Mouse (Mus musculus): Measurements from ENCODE around the gene Gm19935. TPM values are rescaled to one million over a fixed set of nuclear protein-coding genes. Genes with fewer than 3 reads are reported as not detected.

The Gm19935 gene
- polyA plus RNA-seq, 1 experiment from 2014 or later = not detected

- H3K36me3 ChIP-seq (ENCODE audit: insufficient read depth, low read length) = peaks cover 4% of the 10 kb centered on the region; the same call in 1 of the 2 replicates
- H3K27ac ChIP-seq (ENCODE audit: low read length) = no peak overlapping the region
- H3K4me2 ChIP-seq (replicated peaks; ENCODE audit: low read depth, low read length) = no peak overlapping the region
- H3K27me3 ChIP-seq (ENCODE audit: insufficient read depth, low read length) = no peaks in the 10 kb centered on the region
- H3K9ac ChIP-seq (replicated peaks; ENCODE audit: low read length) = no peak overlapping the region
- H3K4me3 ChIP-seq (ENCODE audit: low read length) = no peak overlapping the region
- H3K4me1 ChIP-seq (ENCODE audit: insufficient read depth, low read length) = peaks cover 5% of the 10 kb centered on the region
- ATAC-seq (ENCODE audit: low FRiP score, low TSS enrichment) = peak; percentile 23; the same call in 1 of the 2 replicates
- H3K9me3 ChIP-seq (ENCODE audit: low read length) = no peaks in the 10 kb centered on the region; the same call in 1 of the 2 replicates
- 64% methylated on average over 11 of the region's 11 CpGs for WGBS
These were observed 32.4 kb upstream of the Gm19935 start for GRCm38 (mm10) chr8:90849462-90850050.

- no peaks in the 10 kb centered on the region; the same call in 1 of the 2 replicates for H3K9me3 ChIP-seq (ENCODE audit: low read length)
- H3K27ac ChIP-seq (ENCODE audit: low read length) = no peak overlapping the region
- H3K4me2 ChIP-seq (replicated peaks; ENCODE audit: low read depth, low read length) = no peak overlapping the region
- no peak overlapping the region for H3K4me3 ChIP-seq (ENCODE audit: low read length)
- peaks cover 4% of the 10 kb centered on the region; the same call in 1 of the 2 replicates for H3K36me3 ChIP-seq (ENCODE audit: insufficient read depth, low read length)
- ATAC-seq (ENCODE audit: low FRiP score, low TSS enrichment) = no peak
- 79% methylated on average over 7 of the region's 7 CpGs for WGBS
- no peaks in the 10 kb centered on the region for H3K27me3 ChIP-seq (ENCODE audit: insufficient read depth, low read length)
- no peak overlapping the region for H3K9ac ChIP-seq (replicated peaks; ENCODE audit: low read length)
- H3K4me1 ChIP-seq (ENCODE audit: insufficient read depth, low read length) = 0 out of 2 replicates have a peak, but pooled peaks cover 2% of the 10 kb centered on the region
These were observed 30.8 kb upstream of the Gm19935 start for GRCm38 (mm10) chr8:90847980-90848379.

- Histone ChIP-seq H3K4me2 (replicated peaks; ENCODE audit: low read depth, low read length) (no peak overlapping the region), H3K4me3 (ENCODE audit: low read length) (no peak overlapping the region), H3K9me3 (ENCODE audit: low read length) (no peaks in the 10 kb centered on the region), H3K27me3 (ENCODE audit: insufficient read depth, low read length) (no peaks in the 10 kb centered on the region), H3K27ac (ENCODE audit: low read length) (no peak overlapping the region), H3K9ac (replicated peaks; ENCODE audit: low read length) (no peak overlapping the region), H3K4me1 (ENCODE audit: insufficient read depth, low read length) (peaks cover 7% of the 10 kb centered on the region; the same call in 1 of the 2 replicates), H3K36me3 (ENCODE audit: insufficient read depth, low read length) (no peaks in the 10 kb centered on the region)
- WGBS = 71% methylated on average over 9 of the region's 9 CpGs
- no peak for ATAC-seq (ENCODE audit: low FRiP score, low TSS enrichment)
These were observed 27.2 kb upstream of the Gm19935 start for GRCm38 (mm10) chr8:90844179-90844967.

DNA sequence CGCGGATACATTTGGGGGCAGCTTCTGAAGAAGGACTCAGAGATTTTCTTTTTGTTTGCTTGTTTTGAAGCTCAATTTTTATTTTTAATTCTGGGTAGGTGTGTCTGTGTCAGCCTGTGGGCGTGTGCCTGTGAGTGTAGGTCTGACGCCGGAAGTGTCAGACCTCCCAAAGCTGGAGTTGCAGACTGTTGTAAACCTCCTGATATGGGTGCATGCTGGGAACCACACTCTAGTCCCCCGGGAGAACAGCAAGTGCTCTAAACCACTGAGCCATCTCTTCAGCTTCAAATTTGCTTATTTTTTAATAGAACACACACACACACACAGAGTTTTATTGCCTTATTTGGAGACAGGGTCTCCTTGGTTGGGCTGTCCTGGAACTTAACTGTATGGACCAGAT is 25.9 kb upstream of the Gm19935 start:
- H3K27ac ChIP-seq (ENCODE audit: low read length) = no peak overlapping the region
- H3K9ac ChIP-seq (replicated peaks; ENCODE audit: low read length) = no peak overlapping the region
- peaks cover 7% of the 10 kb centered on the region; the same call in 1 of the 2 replicates for H3K4me1 ChIP-seq (ENCODE audit: insufficient read depth, low read length)
- H3K9me3 ChIP-seq (ENCODE audit: low read length) = no peaks in the 10 kb centered on the region
- no peak overlapping the region for H3K4me2 ChIP-seq (replicated peaks; ENCODE audit: low read depth, low read length)
- H3K36me3 ChIP-seq (ENCODE audit: insufficient read depth, low read length) = no peaks in the 10 kb centered on the region
- ATAC-seq (ENCODE audit: low FRiP score, low TSS enrichment) = no peak
- H3K27me3 ChIP-seq (ENCODE audit: insufficient read depth, low read length) = no peaks in the 10 kb centered on the region
- 83% methylated on average over 6 of the region's 6 CpGs for WGBS
- H3K4me3 ChIP-seq (ENCODE audit: low read length) = no peak overlapping the region

- WGBS = 76% methylated on average over 13 of the region's 13 CpGs
These were observed 24.1 kb upstream of the Gm19935 start for GRCm38 (mm10) chr8:90841321-90841720.

DNA sequence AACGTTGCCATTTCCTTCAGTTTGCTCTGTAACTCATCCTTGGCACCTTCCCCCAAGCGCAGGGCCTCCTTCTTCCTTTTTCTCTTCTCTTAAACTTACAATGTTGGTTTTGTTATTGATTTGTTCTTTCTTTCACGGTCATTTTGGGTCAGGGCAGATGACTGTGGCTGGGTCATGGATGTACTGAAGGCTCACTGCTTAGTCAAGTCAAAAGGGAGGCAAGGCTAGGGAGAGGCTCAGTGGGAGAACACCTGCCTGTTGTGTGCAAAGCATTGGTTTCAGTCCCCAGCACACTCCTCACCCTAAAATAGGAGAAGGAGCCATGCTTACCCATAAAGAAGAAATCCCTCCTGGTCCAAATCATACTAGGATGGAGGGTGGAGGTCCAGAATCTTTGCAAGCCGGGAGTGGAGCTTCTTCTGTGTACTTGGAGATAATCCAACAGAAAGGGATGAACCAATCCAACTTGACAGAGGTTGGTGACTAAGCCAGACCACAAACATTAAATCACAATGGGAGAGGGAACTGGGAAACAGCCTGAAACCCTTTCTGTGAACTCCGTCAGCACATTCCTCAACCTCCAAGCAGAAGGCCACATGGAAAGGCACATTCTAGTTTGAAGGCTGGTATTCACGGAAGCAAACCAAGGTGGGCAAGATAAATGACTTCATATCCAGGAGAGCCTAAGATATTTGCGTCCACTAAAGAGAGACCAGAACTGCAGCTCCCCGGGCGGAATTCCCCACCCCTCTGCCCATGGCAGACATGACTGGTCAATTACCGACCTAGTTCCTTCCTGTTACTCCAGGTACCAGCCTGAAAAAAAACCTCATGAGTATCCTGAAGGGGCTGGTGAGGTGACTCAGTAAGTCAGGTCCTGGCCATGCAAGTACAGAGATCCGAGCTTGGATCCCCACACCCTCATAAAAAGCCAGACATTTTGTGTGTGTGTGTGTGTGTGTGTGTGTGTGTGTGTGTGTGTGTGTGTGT is 22.8 kb upstream of the Gm19935 start:
- Histone ChIP-seq H3K27ac (ENCODE audit: low read length) (no peak overlapping the region), H3K9me3 (ENCODE audit: low read length) (no peaks in the 10 kb centered on the region), H3K4me3 (ENCODE audit: low read length) (no peak overlapping the region), H3K9ac (replicated peaks; ENCODE audit: low read length) (no peak overlapping the region), H3K27me3 (ENCODE audit: insufficient read depth, low read length) (no peaks in the 10 kb centered on the region), H3K4me2 (replicated peaks; ENCODE audit: low read depth, low read length) (no peak overlapping the region), H3K4me1 (ENCODE audit: insufficient read depth, low read length) (peaks cover 7% of the 10 kb centered on the region; the same call in 1 of the 2 replicates), H3K36me3 (ENCODE audit: insufficient read depth, low read length) (no peaks in the 10 kb centered on the region)
- no peak for ATAC-seq (ENCODE audit: low FRiP score, low TSS enrichment)
- WGBS = 67% methylated on average over 11 of the region's 11 CpGs

More at GRCm38 (mm10) chr8:90841321-90841720, 24.1 kb upstream of the Gm19935 start:
- Histone ChIP-seq H3K9me3 (ENCODE audit: low read length) (no peaks in the 10 kb centered on the region), H3K27me3 (ENCODE audit: insufficient read depth, low read length) (no peaks in the 10 kb centered on the region), H3K36me3 (ENCODE audit: insufficient read depth, low read length) (no peaks in the 10 kb centered on the region), H3K4me1 (ENCODE audit: insufficient read depth, low read length) (peaks cover 7% of the 10 kb centered on the region; the same call in 1 of the 2 replicates), H3K4me3 (ENCODE audit: low read length) (no peak overlapping the region), H3K4me2 (replicated peaks; ENCODE audit: low read depth, low read length) (no peak overlapping the region), H3K9ac (replicated peaks; ENCODE audit: low read length) (no peak overlapping the region), H3K27ac (ENCODE audit: low read length) (no peak overlapping the region)
- no peak for ATAC-seq (ENCODE audit: low FRiP score, low TSS enrichment)

DNA sequence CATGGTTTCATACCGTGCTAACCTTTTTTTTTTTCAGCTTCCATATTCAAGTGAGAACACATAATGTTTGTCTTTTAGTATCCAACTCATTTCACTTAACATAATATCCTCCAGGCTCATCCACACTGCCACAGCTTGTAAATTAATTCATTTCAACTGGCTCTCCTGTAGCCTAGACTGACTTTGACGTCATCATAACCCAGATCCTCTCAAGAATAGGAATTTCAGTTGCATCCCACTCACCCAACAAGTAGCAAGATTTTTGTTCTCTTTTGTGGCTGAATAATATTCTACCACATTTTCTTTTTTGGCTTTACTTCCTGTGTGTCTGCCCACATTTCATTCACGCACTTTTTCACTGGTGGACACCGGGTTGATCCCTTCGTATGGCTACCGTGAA is 20.2 kb upstream of the Gm19935 start:
- 90% methylated on average over 6 of the region's 6 CpGs for WGBS
- no peak overlapping the region for H3K4me3 ChIP-seq (ENCODE audit: low read length)
- H3K4me2 ChIP-seq (replicated peaks; ENCODE audit: low read depth, low read length) = no peak overlapping the region
- H3K27ac ChIP-seq (ENCODE audit: low read length) = no peak overlapping the region
- H3K9me3 ChIP-seq (ENCODE audit: low read length) = no peaks in the 10 kb centered on the region
- peaks cover 6% of the 10 kb centered on the region; the same call in 1 of the 2 replicates for H3K4me1 ChIP-seq (ENCODE audit: insufficient read depth, low read length)
- no peaks in the 10 kb centered on the region for H3K36me3 ChIP-seq (ENCODE audit: insufficient read depth, low read length)
- H3K9ac ChIP-seq (replicated peaks; ENCODE audit: low read length) = no peak overlapping the region
- ATAC-seq (ENCODE audit: low FRiP score, low TSS enrichment) = no peak
- H3K27me3 ChIP-seq (ENCODE audit: insufficient read depth, low read length) = no peaks in the 10 kb centered on the region

GRCm38 (mm10) chr8:90834321-90834672 is 17.1 kb upstream of the Gm19935 start:
- ATAC-seq (ENCODE audit: low FRiP score, low TSS enrichment) = no peak
- Histone ChIP-seq H3K4me2 (replicated peaks; ENCODE audit: low read depth, low read length) (no peak overlapping the region), H3K9me3 (ENCODE audit: low read length) (no peaks in the 10 kb centered on the region), H3K4me1 (ENCODE audit: insufficient read depth, low read length) (peaks cover 8% of the 10 kb centered on the region; the same call in 1 of the 2 replicates), H3K36me3 (ENCODE audit: insufficient read depth, low read length) (no peaks in the 10 kb centered on the region), H3K4me3 (ENCODE audit: low read length) (no peak overlapping the region), H3K9ac (replicated peaks; ENCODE audit: low read length) (no peak overlapping the region), H3K27me3 (ENCODE audit: insufficient read depth, low read length) (no peaks in the 10 kb centered on the region), H3K27ac (ENCODE audit: low read length) (no peak overlapping the region)
- 67% methylated on average over 3 of the region's 3 CpGs for WGBS

DNA sequence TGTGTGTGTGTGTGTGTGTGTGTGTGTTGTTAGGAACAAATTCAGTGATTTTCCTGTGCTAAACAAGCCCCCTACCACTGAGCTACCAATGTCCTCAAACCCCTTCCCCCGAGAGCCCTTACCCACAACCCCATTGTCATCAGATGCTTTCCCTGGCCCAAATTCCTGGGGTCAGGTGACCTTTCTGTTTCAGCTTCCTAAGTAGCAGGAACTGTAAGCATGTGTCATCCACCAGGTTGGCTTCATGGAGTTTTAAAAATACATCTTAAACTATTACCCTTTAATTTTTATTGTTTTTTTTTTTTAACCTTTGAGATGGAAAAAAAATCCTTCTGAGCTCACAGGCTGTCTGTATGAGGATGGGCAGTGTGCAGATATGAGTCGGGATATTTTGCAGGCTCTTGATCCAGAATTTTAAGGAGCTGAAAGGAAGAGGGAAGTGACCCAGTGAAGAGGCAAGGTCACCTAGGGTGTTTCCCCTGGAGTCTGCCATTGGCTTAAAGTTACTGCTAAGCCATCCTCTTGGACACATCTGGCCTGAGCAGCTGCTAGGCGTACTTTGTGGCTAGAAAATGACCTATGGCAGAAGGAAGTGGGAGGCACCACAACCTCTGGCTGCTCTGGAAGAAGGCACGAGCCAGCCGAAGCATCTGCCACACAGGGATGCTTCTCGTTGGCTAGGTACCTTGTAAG is 16.6 kb upstream of the Gm19935 start:
- Histone ChIP-seq H3K9ac (replicated peaks; ENCODE audit: low read length) (no peak overlapping the region), H3K4me3 (ENCODE audit: low read length) (no peak overlapping the region), H3K9me3 (ENCODE audit: low read length) (no peaks in the 10 kb centered on the region), H3K27me3 (ENCODE audit: insufficient read depth, low read length) (no peaks in the 10 kb centered on the region), H3K4me1 (ENCODE audit: insufficient read depth, low read length) (peaks cover 8% of the 10 kb centered on the region; the same call in 1 of the 2 replicates), H3K4me2 (replicated peaks; ENCODE audit: low read depth, low read length) (no peak overlapping the region), H3K27ac (ENCODE audit: low read length) (no peak overlapping the region), H3K36me3 (ENCODE audit: insufficient read depth, low read length) (no peaks in the 10 kb centered on the region)
- WGBS = 54% methylated on average over 6 of the region's 6 CpGs
- ATAC-seq (ENCODE audit: low FRiP score, low TSS enrichment) = no peak

Measured in kidney, embryonic 16.5 days (tissue).